Mouse (Mus musculus): ENCODE results near the gene Muc13.

- TF ChIP-seq MYOG (IDR thresholded peaks at IDR 0.05; ENCODE audit: control insufficient read depth, extremely low read depth, insufficient read length) = no peak
- TF ChIP-seq CTCF (IDR thresholded peaks at IDR 0.05; ENCODE audit: control insufficient read depth, insufficient read depth, insufficient read length) = no peak
- TF ChIP-seq CEBPB (IDR thresholded peaks at IDR 0.05; ENCODE audit: low read depth) = no peak
- no peak for TF ChIP-seq USF1 (IDR thresholded peaks at IDR 0.05; ENCODE audit: low read depth)
Measured at GRCm38 (mm10) chr16:33795106-33795505, 1.3 kb downstream of the Muc13 start.
